Mouse (Mus musculus): ENCODE measurements around the gene Taok2. TPM values are rescaled to one million over a fixed set of nuclear protein-coding genes. Genes with fewer than 3 reads are reported as not detected.
"Not testable (repeated sequence)": the region's sequence is repeated elsewhere in the genome, so short reads cannot be mapped to it uniquely, and the experiment has no call there.

The Taok2 gene
- 10 to 100 TPM; 19.7 to 21.9 TPM for total RNA-seq (2021)
- long read RNA-seq, experiment 1, full-length matches to known transcripts: 2 of 5 reads
- long read RNA-seq, experiment 1, partial matches to known transcripts: 3 of 5 reads
- long read RNA-seq, experiment 1, other reads (novel, unspliced or antisense): 0 of 5 reads
- long read RNA-seq, experiment 2, full-length matches to known transcripts: 4 of 8 reads
- long read RNA-seq, experiment 2, partial matches to known transcripts: 2 of 8 reads
- long read RNA-seq, experiment 2, other reads (novel, unspliced or antisense): 2 of 8 reads

DNA sequence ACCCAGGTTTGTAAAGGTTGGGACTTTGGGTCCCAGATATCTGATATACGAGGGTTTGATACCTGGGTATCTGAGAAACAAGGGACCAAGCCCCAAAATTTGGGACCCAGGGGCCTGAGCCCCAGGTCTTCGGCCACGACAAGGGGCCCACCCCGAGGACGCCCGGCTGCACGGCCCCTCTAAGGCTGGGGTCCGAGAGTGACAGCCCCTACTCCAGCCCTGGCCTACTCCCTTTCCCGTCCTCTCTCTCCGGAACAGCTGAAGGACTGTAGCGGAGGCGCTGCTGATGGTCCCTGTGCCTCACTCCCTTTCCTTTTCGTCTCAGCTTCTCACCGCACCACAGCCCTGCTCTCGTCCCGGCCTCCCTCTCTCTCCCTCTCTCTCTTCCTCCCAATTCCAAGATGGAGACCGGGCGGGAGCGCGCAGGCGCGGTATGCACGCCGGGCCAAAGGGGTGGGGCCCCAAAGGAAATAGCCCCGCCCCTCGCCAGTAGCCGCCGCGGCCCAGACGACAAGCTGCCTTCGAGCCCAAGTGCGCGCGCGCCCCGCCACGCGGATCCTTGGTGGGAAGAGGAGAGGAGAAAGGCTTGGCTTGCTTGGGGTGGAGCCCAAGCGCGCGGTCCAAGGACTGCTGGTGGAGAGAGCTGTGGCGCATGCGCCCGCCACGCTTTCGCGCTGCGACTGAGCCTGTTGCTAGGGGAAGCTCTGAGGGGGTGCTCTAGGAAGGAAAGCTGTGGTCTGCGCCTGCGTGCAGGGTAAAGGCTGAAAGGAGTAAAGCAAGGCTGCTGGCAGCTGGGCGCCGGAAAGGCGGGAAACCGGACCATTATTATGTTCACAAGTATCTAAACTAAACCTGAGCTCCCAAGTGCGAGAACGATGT lies at the start of gene Taok2:
Gene Taok2 (minus strand): TSS at position 418 of the 879 bp plus-strand sequence.
- DNase-seq (ENCODE audit: low spot score): peak; percentile 96

DNA sequence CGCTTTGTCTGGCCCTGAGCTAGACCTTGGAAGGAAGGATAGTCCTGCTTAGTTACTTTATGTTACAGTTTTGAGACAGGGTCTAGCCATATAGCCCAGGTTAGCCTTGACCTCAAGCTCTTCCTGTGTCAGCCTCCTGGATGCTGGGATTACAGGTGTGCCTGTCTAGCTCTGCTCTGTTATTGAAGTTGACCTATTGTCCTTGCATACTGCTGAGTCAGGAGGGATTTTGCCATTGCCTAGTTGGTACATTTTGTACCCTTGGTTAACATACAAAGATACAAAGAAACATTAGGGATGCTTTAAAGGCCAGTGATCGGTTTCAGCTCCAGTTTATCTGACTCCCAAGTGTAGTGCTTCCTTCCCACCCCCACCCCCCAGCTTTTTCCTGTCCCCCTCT lies 48.1 kb upstream of the Taok2 start:
- no peak for DNase-seq (ENCODE audit: low spot score)

DNA sequence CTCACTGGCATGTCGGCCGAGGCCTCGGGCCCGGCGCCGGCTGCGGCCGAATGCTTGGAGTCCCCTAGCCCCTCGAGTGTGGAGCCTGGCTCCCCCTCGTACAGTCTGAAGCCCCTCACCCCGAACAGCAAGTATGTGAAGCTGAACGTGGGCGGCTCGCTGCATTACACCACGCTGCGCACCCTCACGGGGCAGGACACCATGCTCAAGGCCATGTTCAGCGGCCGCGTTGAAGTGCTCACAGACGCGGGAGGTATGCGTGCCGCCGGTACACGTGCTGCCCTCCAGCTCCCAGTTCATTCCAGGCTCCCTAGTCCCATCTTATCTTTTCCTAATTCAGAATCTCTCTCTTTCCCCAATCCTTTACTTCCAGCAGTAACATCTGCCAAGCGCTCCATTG lies 44.5 kb upstream of the Taok2 start:
- DNase-seq (ENCODE audit: low spot score): no peak

DNA sequence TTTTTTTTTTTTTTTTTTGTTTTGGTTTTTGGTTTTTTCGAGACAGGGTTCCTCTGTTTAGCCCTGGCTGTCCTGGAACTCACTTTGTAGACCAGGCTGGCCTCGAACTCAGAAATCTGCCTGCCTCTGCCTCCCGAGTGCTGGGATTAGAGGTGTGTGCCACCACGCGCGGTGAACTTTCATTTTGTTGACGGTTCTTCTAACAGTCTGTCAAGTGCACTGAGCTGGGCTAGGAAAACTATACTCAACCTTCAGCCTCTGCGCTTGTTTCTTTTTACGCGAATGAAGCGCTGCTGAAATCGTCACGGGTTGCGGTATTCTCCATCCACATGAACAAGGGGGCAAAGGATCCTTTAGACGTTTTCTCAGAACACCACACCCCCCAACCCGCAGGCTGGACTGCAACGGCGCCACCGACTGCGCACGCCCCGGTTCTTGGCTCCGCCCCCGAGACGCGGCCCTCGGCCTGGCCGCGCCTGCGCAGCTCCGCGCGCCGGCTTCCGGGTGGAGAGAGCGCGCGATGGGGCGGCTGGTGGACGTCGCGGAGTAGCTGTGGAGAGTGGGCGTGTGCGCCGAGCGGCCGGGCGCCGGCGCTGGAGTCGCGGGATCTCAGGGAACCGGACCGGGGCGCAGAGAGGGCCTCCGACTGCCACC lies 44.0 kb upstream of the Taok2 start, which contains the start of gene Kctd13:
Gene Kctd13 (plus strand): TSS at position 496 of the 654 bp plus-strand sequence.
- peak; percentile 92 for DNase-seq (ENCODE audit: low spot score)

DNA sequence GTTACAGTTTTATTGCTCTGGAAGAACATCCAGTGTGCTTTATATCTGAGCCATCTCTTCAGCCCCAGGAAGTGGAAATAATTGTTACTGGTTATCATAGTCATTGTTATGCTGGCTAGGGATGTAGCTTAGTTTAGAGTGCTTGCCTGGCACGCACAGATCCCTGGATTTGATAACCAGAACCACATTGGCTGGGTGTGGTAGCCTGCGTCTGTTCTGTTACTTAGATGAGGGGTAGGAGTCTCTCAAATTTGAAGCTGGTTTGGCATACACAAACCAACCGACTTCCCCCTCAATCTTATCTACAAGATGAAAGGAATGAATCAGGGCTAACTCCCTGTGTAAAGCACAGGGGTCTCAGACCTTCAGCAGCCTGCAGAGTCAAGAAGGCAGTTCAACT lies 41.8 kb upstream of the Taok2 start:
- DNase-seq (ENCODE audit: low spot score): no peak

DNA sequence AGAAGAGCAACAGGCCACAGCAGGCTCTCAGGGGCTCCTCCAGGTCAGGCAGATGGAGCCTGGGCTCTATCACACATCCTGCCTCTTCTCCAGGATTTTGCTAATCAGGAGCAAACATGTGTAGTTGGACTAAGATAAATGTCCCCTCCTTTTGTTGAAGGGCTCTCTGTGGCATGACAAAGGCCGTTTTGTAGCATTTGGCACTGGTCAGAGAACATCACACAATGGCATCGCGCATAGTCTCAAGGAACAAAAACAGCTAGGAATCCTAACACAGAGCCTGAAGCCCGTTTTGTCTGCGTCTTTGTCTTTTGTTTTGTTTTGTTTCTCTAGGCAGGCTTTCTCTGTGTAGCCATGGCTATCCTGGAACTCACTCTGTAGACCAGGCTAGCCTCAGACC lies 39.5 kb upstream of the Taok2 start:
- DNase-seq (ENCODE audit: low spot score): no peak

DNA sequence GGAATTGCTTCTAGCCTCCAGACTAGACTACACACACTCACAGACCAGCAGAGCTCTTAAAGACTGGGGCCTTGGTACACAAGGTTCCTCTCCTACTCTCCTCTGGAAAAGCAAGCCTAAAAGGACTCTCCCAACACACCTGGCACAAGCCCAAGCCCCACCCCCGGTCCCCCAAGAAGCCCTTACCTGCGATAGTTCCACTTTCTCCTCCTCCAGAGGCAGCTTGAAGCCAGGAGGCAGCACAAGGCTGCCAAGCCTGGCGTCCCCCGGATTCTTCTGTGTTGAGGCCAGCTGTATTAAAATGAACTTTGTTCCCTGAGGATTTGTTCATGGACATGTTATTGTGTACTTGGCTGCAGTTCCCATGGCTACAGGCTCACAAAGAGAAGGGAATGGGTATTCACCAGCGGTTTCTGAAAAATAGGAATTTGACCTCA lies 38.1 kb upstream of the Taok2 start, which contains the start of gene Tmem219:
Gene Tmem219 (minus strand): TSS at position 294 of the 437 bp plus-strand sequence.
- peak; percentile 66 for DNase-seq (ENCODE audit: low spot score)

DNA sequence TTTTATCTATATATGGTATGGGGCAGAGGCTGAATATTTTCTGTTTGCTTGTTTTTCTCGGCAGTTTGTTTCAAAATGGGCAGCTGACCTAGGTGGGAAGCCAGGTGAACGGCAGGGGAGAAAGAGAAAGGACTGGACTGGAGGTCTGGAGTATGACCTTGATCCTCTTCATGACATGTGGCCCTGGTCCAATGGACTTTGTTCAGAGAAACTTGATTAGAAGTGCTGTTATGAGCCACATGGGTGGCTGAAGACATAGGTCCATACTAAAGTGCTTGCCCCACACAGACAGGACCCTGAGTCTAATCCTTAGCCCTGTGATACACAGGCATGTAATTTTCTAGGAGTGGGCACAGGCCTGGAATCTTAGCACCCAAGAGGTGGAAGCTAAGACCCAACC lies 37.1 kb upstream of the Taok2 start:
- DNase-seq (ENCODE audit: low spot score): no peak

DNA sequence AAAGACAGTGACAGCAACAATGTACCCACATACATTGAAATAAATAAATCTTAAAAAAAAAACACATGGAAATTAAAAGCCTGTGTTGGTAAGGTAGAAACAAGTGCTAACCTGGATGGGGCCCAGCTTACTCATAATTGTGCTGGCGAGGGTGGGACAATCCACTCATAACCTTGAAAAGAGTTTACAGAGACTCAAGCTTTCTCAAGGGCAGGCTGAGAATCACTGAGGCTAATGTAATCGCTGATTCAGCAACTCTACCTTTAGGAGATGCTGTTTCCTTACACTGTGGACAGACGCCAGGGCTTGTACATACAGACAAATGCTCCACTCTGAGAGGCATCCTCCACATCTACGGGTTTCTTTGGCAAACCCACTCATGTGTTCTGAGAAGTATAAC lies 35.5 kb upstream of the Taok2 start:
- DNase-seq (ENCODE audit: low spot score): no peak

DNA sequence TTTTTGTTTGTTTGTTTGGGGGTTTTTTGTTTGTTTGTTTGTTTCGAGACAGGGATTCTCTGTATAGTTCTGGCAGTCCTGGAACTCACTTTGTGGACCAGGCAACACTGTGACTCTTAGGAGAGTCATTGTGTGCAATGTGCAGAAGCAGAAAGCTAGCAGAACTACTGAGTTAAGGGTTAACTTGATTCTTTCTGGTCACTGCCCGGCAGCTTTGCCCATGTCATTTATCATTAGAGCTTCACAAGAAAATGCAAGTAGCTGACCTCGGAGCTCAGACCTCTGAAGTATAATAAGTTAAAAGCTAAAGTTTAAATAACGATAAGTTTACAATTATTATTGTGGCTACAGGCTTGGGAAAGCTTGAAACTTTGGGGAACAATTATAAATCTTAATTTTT lies 33.9 kb upstream of the Taok2 start:
- not testable (repeated sequence) for DNase-seq (ENCODE audit: low spot score)

DNA sequence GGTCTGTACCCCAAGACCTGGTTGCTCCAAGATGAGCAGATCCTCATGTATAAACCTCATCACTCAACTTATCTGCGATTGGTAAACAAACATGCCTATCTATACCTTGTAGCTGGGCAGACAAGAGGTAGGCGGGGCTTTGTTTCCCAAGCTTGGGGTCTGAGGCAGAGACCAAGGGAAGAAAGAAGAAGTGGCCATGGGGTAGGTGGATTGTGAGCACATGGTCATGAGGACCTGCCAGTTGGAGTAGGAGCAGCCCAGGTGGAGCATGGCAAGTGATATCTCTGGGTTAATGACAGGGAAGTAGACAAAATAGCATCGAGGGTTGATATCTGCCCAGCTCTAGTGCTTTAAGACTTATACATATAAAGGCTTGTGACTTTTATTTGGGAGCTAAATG lies 30.3 kb upstream of the Taok2 start:
- no peak for DNase-seq (ENCODE audit: low spot score)

DNA sequence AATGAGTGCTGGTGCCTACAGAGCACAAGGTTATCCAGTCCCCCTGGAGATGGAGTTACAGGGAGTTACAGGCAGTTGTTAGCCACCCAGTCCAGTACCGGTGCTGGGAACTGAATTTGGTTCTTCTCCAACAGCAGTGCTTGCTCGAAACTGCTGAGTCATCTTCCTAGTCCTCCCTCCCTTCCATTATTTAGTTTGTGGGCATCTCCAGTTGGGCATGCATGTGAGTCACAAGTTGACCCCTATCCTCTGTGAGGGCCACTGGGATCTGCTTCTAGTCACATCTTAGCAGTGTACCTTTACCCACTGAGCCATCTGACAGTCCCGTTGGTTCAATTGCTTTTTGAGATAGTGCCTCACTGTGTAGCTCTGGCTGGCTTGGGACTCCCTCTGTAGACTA lies 21.1 kb upstream of the Taok2 start:
- no peak for DNase-seq (ENCODE audit: low spot score)

DNA sequence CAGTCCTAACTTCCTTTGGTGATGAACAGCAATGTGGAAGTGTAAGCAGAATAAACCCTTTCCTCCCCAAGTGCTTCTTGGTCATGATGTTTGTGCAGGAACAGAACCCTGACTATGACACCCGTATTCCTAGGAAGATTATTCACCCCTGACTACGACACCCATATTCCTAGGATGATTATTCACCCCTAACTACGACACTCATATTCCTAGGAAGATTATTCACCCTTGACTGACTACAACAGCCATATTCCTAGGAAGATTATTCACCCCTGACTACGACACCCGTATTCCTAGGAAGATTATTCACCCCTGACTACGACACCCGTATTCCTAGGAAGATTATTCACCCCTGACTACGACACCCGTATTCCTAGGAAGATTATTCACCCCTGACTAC lies 15.3 kb upstream of the Taok2 start:
- DNase-seq (ENCODE audit: low spot score): not testable (repeated sequence)

DNA sequence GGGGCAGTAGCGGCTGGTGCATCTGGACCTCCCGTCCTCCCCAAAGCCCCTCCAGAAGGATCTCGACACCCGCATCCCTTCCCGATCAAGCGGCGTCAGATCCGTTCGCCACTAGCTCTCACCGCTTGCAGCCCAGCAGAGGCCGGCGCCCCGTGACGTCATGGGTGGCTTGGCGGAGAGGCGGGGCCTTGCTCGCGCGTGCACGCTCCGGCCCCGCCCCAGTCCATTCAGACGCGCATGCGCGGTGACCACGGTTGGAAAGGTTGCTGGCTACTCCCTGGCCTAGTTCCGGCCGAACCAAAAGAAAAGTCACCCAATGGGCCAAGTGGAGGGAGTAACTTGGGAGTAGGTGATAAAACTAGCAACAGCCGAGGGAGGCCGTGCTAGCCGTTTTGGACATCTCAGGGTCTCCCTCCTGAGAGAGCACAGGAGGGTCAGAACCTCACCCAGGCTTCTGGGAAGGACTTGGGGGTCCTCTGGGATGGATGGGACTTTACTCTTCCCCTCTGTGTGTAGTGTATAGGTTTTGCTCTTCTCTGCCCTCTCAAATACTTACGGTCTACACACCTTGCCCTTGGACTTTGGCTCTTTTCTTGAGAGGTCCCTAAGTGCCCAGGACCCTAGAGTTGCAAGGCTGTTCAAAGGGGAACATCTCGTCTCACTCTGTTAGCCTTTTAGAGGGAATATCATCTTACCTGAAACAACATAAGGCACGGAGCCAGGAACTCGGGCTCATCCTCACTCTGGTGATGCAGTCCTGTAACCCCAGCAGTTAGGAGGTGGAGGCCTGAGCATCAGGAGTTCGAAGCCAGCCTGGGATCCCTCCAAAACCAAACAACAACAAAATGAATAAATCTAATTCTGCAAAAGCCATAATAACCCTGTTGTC lies 13.8 kb upstream of the Taok2 start:
- DNase-seq (ENCODE audit: low spot score): peak; percentile 97

DNA sequence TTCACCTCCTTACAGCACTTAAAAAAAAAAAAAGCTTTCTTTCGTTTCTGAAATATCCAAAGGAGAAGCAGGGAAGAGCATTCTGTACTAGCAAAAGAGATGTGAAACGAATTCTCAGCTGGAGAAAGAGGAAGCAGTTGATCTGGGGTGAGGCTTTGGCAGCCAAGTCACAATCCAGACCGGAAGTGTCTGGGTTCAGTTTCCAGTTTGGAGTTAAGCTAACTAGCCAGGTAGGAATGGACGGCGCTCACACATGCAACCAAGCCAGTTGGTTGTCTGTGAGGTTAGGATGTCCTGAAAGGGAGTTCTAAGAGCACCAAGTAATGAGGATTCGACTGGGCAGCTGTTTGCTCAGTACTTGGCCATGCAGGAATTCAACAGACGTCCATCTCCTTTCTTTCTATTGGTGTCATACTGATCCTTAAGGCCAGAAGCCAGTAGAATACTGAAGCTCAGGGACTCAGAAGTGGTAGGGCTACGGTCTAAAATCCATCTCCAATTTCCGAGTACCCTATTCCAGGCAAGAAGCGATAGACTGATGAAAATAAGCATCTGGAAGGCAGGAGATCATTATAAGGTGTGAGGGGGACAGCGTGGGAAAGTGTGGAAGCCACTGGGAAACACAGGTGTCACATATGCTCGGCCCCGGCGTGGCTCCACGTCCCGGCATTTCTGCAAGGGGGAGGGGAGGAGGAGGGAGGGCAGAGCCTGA lies 13.0 kb upstream of the Taok2 start:
- DNase-seq (ENCODE audit: low spot score): peak; percentile 40

DNA sequence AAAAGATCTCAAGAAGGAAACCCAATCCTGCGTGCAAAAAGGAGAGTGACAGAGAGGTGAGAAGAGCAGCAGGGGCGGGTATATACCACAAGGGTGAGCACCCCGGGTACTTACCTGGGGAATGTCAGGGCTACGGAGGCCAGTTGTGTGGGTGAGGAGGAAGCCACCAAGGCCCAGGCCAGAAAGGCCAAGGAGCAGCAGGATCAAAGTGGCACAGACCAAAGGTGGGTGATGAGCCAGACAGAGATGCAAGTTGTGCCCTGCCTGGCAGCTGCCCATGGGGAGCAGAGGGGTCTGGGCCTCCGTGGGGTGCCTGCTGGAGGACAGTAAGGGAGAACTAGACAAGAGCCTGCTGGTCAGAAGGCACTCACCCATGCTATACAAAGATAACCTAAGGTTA lies 12.4 kb upstream of the Taok2 start:
- DNase-seq (ENCODE audit: low spot score): no peak

DNA sequence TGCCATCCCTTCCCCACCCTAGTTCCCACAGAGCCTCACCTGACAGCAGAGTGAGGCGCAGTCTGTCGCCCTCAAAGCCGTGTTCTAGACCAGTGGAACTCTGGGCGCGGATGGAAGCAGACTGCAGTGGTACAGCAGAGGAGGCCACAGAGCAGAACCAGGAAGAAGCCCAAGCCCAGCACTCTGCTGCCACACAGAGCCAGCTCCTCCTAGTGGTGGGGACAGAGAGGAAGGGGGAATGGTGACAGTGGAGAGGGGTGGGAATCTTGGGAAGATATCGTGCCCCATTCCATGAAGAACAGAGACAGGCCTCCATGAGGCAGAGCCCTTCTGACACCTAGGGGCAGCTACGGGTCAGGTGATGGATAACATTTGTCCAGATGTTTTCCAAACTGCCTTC lies 4.3 kb upstream of the Taok2 start:
- DNase-seq (ENCODE audit: low spot score): no peak

DNA sequence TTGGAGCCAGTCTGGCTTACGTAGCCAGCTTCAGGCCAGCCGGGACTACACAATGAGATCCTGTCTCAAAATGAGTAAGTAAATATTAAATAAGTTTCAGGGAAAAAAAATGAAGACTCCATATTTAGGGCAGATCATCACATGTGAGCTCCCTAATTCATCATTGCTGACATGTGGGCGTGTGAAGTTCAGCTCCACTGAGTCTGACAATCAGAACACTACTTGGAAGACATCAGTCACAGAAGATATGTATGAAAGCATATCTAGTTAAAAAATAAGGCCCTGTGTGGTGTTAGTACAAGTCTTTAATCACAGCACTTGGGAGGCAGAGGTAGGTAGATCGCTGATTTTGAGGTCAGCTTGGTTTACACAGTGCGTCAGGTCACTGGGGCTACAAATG lies 2.8 kb upstream of the Taok2 start:
- DNase-seq (ENCODE audit: low spot score): no peak

DNA sequence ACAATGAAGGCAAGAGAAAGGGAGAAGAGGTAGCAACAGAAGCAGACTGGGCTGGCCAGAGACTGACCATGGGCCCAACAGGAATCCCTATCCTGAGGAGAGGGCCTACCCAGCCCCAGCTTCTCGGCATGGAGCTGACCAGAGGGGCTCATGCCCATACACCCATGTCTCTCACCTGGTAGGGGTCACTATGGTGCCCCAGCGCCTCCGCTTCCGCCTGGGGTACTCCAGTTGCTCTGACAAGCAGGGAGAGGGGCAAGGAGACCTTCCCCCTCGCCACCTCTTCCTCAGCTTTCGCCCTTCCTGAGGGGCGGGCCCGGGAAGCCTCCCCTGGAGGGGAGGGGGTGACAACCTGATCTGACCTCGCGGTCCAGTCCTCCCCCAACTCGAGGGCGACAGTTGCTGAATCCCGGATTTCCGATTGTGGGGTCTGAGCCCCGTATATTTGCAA lies 747 bp downstream of the Taok2 start:
- no peak for DNase-seq (ENCODE audit: low spot score)

DNA sequence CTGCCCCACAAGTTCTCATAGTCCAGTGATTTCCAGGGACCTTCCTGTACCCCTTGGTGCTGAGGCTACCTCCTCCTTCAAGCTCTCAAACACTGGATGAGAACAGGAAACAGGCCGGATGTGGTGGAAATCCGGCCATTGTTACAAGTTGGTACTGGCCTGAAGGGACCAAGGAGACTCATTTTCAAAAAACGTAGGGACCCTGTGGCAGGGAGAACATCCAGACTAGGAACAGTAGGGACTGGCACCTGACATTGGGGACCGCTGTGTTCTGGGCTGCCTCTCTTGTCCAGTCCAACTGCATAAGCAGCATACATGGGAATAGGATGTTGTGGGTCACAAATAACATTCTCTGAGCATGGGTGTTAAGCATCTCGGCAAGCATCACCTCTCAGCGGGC lies 3.5 kb downstream of the Taok2 start:
- DNase-seq (ENCODE audit: low spot score): no peak
